Mouse (Mus musculus) left cerebral cortex, postnatal 4 days (tissue): ENCODE measurements around the gene Atp6v0a1. TPM values are rescaled to one million over a fixed set of nuclear protein-coding genes. Genes with fewer than 3 reads are reported as not detected.

Source experiments
- microRNA-seq: library from miRNA; unstranded; fragments of <30 nt; microRNA quantifications from one replicate; pipeline ENCODE4 v1.2.0, GENCODE M21; 2022
- total RNA-seq, 2 experiments: library from RNA; stranded (reverse); gene quantifications; 2 replicates each; pipeline ENCODE4 v1.2.3; 2021

Gene Atp6v0a1
- total RNA-seq, 2 experiments from 2014 or later, result 257 to 302 TPM

Small RNAs within 50 kb of the gene (microRNA-seq; reads per million reads assigned to microRNA genes)
- gene Mir6928, result 3.9 reads per million, percentile 8 among the genes with 10 or more reads in this experiment

Other genes with a start within 250 kb of the Atp6v0a1 start
- 10 to 100 TPM; 11.2 to 12.4 TPM for gene Kcnh4, start 249.5 kb upstream of the Atp6v0a1 start, total RNA-seq
- gene Hcrt, start 246.5 kb upstream of the Atp6v0a1 start, total RNA-seq, result not detected
- 1 to 10 TPM; 5.5 to 7.2 TPM for gene Ghdc, start 238.5 kb upstream of the Atp6v0a1 start, total RNA-seq
- 10 to 100 TPM in 1 of 2 experiments, 1 to 10 TPM in 1; 9.6 to 11.8 TPM for gene Stat5b, start 158.7 kb upstream of the Atp6v0a1 start, total RNA-seq
- 1 to 10 TPM in 1 of 2 experiments, under 1 TPM in 1; 0.98 to 1.2 TPM for gene Stat5a, start 150.1 kb upstream of the Atp6v0a1 start, total RNA-seq
- gene Stat3, start 69.9 kb upstream of the Atp6v0a1 start, total RNA-seq, result 10 to 100 TPM; 32.4 to 36.7 TPM
- 10 to 100 TPM; 22.6 to 22.8 TPM for gene Cavin1, start 38.6 kb upstream of the Atp6v0a1 start, total RNA-seq
- gene Naglu, start 60.6 kb downstream of the Atp6v0a1 start, total RNA-seq, result 1 to 10 TPM; 8.3 to 9.6 TPM
- under 1 TPM; 0.52 to 0.76 TPM for gene Hsd17b1, start 69.0 kb downstream of the Atp6v0a1 start, total RNA-seq
- gene Coasy, start 73.1 kb downstream of the Atp6v0a1 start, total RNA-seq, result 10 to 100 TPM; 28.3 to 32.0 TPM
- gene Mlx, start 77.8 kb downstream of the Atp6v0a1 start, total RNA-seq, result 10 to 100 TPM; 39.0 to 47.3 TPM
- gene Psmc3ip, start 86.0 kb downstream of the Atp6v0a1 start, total RNA-seq, result 1 to 10 TPM; 7.7 to 9.1 TPM
- 10 to 100 TPM; 48.9 to 49.2 TPM for gene Retreg3, start 110.4 kb downstream of the Atp6v0a1 start, total RNA-seq
- gene Tubg1, start 110.5 kb downstream of the Atp6v0a1 start, total RNA-seq, result 10 to 100 TPM; 42.9 TPM
- gene Tubg2, start 146.5 kb downstream of the Atp6v0a1 start, total RNA-seq, result 10 to 100 TPM; 38.6 to 41.6 TPM
- gene Cntnap1, start 161.1 kb downstream of the Atp6v0a1 start, total RNA-seq, result 1 to 10 TPM; 4.8 to 7.4 TPM
- gene Plekhh3, start 161.9 kb downstream of the Atp6v0a1 start, total RNA-seq, result 1 to 10 TPM; 5.6 to 6.1 TPM
- gene Ccr10, start 166.0 kb downstream of the Atp6v0a1 start, total RNA-seq, result not detected
- gene Ezh1, start 217.0 kb downstream of the Atp6v0a1 start, total RNA-seq, result 10 to 100 TPM; 34.3 to 36.6 TPM
- gene Ramp2, start 236.6 kb downstream of the Atp6v0a1 start, total RNA-seq, result 10 to 100 TPM; 56.2 to 64.0 TPM
- gene Vps25, start 244.3 kb downstream of the Atp6v0a1 start, total RNA-seq, result 10 to 100 TPM; 76.2 to 77.1 TPM